10 mouse cellular contexts compared by ENCODE assay signal in genomic region chr15:102242404-102243228, GRCm38 (mm10). TPM values are rescaled to one million over a fixed set of nuclear protein-coding genes. Genes with fewer than 3 reads are reported as not detected.
A peak's percentile ranks its signal among the peaks of the same experiment; 100 is the strongest.
DNase-seq lines count a peak whose midpoint lies in the region; ATAC-seq and TF ChIP-seq lines count a peak whose summit lies in the region.
"Had no signal": no experiment of that assay in that cellular context is flagged by ENCODE, and none has a peak within 500 bp of the region (broad histone marks: within the 10 kb centered on the region; RNA-seq: fewer than 3 reads in every experiment).

No protein-coding gene starts in this region.

- no peak for DNase-seq in gastrocnemius, adult 2 months
- no peak for DNase-seq in gastrocnemius, postnatal 36 days
- DNase-seq in lung, adult 2 months: peak; percentile 34
- DNase-seq in lung, postnatal 10 days: no peak
- DNase-seq in cerebellum, adult 9-10 months: no peak
- DNase-seq in left cerebral cortex, adult 18-20 months (ENCODE audit: low spot score in 2 of 2): no peak
- DNase-seq: forebrain, postnatal 0 days had no signal

- peak overlapping the region; percentile 99 for H3K27ac ChIP-seq in gastrocnemius, adult 2 months
- peak overlapping the region; percentile 59; the same call in 1 of the 2 replicates for H3K27ac ChIP-seq in embryonic fibroblast, embryonic 13.5 days (ENCODE audit: insufficient read depth, low read length)
- no peak overlapping the region for H3K27ac ChIP-seq in neural tube, embryonic 13.5 days (replicated peaks)

- intact Hi-C loops in gastrocnemius, adult 2 months (cut with DNase I): no loop called here
- intact Hi-C loops in gastrocnemius, postnatal 36 days (cut with DNase I): no loop called here

- ATAC-seq in neural tube, embryonic 13.5 days (ENCODE audit: low read depth): no peak
- ATAC-seq: forebrain, postnatal 0 days had no signal

- no peaks in the 10 kb centered on the region for H3K9me3 ChIP-seq in neural tube, embryonic 13.5 days

- peak overlapping the region; percentile 76 for H3K4me3 ChIP-seq in gastrocnemius, adult 2 months
- H3K4me3 ChIP-seq in lung, adult 2 months (replicated peaks; ENCODE audit: extremely low read depth, low read depth, low read length): peak overlapping the region; percentile 67
- H3K4me3 ChIP-seq in embryonic fibroblast, embryonic 13.5 days (ENCODE audit: insufficient read depth, low read length): no peak overlapping the region
- no peak overlapping the region for H3K4me3 ChIP-seq in neural tube, embryonic 13.5 days

- H3K27me3 ChIP-seq in neural tube, embryonic 13.5 days: peaks cover 32% of the 10 kb centered on the region

- TF ChIP-seq CTCF in gastrocnemius, adult 2 months (IDR thresholded peaks at IDR 0.05): no peak
- no peak for TF ChIP-seq CTCF in lung, adult 2 months (IDR thresholded peaks at IDR 0.05; ENCODE audit: insufficient read depth, low read length)
- no peak for TF ChIP-seq CTCF in embryonic fibroblast, embryonic 13.5 days (IDR thresholded peaks at IDR 0.05; ENCODE audit: borderline replicate concordance, insufficient read depth, low read length)

- H3K4me1 ChIP-seq in lung, adult 2 months (ENCODE audit: control insufficient read depth, insufficient read depth, low read length): peaks cover 30% of the 10 kb centered on the region
- peaks cover 8% of the 10 kb centered on the region for H3K4me1 ChIP-seq in embryonic fibroblast, embryonic 13.5 days (ENCODE audit: control insufficient read depth, insufficient read depth, low read length)
- H3K4me1 ChIP-seq in neural tube, embryonic 13.5 days (replicated peaks): peaks cover 47% of the 10 kb centered on the region

- peak overlapping the region; percentile 92; the same call in 1 of the 2 replicates for H3K4me2 ChIP-seq in neural tube, embryonic 13.5 days

- H3K36me3 ChIP-seq in neural tube, embryonic 13.5 days: 0 out of 2 replicates have a peak, but pooled peaks cover 2% of the 10 kb centered on the region

- no peak for TF ChIP-seq POLR2A in lung, adult 2 months (IDR thresholded peaks at IDR 0.05; ENCODE audit: borderline replicate concordance, extremely low read depth, low read depth, low read length)
- TF ChIP-seq POLR2A in embryonic fibroblast, embryonic 13.5 days (IDR thresholded peaks at IDR 0.05; ENCODE audit: low read depth, low read length): no peak

- no peak overlapping the region for H3K9ac ChIP-seq in neural tube, embryonic 13.5 days

- 50% methylated on average over 12 of the region's 12 CpGs for WGBS in lung, adult 2 months
- 25% methylated on average over 12 of the region's 12 CpGs for WGBS in neural tube, embryonic 13.5 days

RNA-seq across cellular contexts. Expression of gene Itgb7, which starts 10.9 kb away (rescaled TPM):
- 1 to 10 TPM; 1.2 to 1.3 TPM for total RNA-seq in gastrocnemius, adult 2 months (2021)
- 1 to 10 TPM in 1 of 2 experiments, under 1 TPM in 1; 0.69 to 1.3 TPM for total RNA-seq in gastrocnemius, postnatal 36 days (2021)
- polyA plus RNA-seq in lung, adult 2 months (2012; rRNA removed): 22.0 and 32.4 TPM in 2 replicates
- polyA plus RNA-seq in embryonic fibroblast, embryonic 13.5 days (2011; ENCODE audit: insufficient read length, low read depth, missing spikeins): 0.51 TPM in 1 of 2 replicates, not detected in the other
- polyA plus RNA-seq in neural tube, embryonic 13.5 days (2015; fragmentation: Nextera tagmentation; extraction: Ambion mirVana): 0.30 and 1.7 TPM in 2 replicates
- total RNA-seq in left cerebral cortex, adult 18-20 months (2021): 1 to 10 TPM in 1 of 2 experiments, under 1 TPM in 1; 0.91 to 1.1 TPM

RNA-seq across cellular contexts. Expression of gene Rarg, which starts 14.7 kb away (rescaled TPM):
- 10 to 100 TPM in 1 of 2 experiments, 1 to 10 TPM in 1; 9.9 to 11.9 TPM for total RNA-seq in gastrocnemius, adult 2 months (2021)
- total RNA-seq in gastrocnemius, postnatal 36 days (2021): 1 to 10 TPM; 9.3 to 9.9 TPM
- polyA plus RNA-seq in lung, adult 2 months (2012; rRNA removed): 75.1 and 93.9 TPM in 2 replicates
- 70.6 and 91.2 TPM in 2 replicates for polyA plus RNA-seq in embryonic fibroblast, embryonic 13.5 days (2011; ENCODE audit: insufficient read length, low read depth, missing spikeins)
- 8.5 and 12.5 TPM in 2 replicates for polyA plus RNA-seq in neural tube, embryonic 13.5 days (2015; fragmentation: Nextera tagmentation; extraction: Ambion mirVana)
- total RNA-seq in left cerebral cortex, adult 18-20 months (2021): 10 to 100 TPM; 12.8 to 15.7 TPM

RNA-seq across cellular contexts. Expression of gene Gm9918, which starts 27.7 kb away (rescaled TPM):
- not detected for total RNA-seq in gastrocnemius, adult 2 months (2021)
- total RNA-seq in gastrocnemius, postnatal 36 days (2021): not detected
- 0.31 and 0.60 TPM in 2 replicates for polyA plus RNA-seq in lung, adult 2 months (2012; rRNA removed)
- polyA plus RNA-seq in embryonic fibroblast, embryonic 13.5 days (2011; ENCODE audit: insufficient read length, low read depth, missing spikeins): 0.30 TPM in 1 of 2 replicates, not detected in the other
- 0.14 TPM in 1 of 2 replicates, not detected in the other for polyA plus RNA-seq in neural tube, embryonic 13.5 days (2015; fragmentation: Nextera tagmentation; extraction: Ambion mirVana)
- total RNA-seq in left cerebral cortex, adult 18-20 months (2021): not detected
- total RNA-seq: forebrain, postnatal 0 days; left cerebral cortex, adult 8-10 months had no signal
- polyA plus RNA-seq: forebrain, postnatal 0 days had no signal

RNA-seq across cellular contexts. Expression of gene Mfsd5, which starts 36.6 kb away (rescaled TPM):
- total RNA-seq in gastrocnemius, adult 2 months (2021): 10 to 100 TPM; 14.2 TPM
- total RNA-seq in gastrocnemius, postnatal 36 days (2021): 10 to 100 TPM; 12.8 to 13.4 TPM
- polyA plus RNA-seq in lung, adult 2 months (2012; rRNA removed): 95.4 and 97.1 TPM in 2 replicates
- polyA plus RNA-seq in embryonic fibroblast, embryonic 13.5 days (2011; ENCODE audit: insufficient read length, low read depth, missing spikeins): 47.3 and 55.8 TPM in 2 replicates
- polyA plus RNA-seq in neural tube, embryonic 13.5 days (2015; fragmentation: Nextera tagmentation; extraction: Ambion mirVana): 52.0 and 54.0 TPM in 2 replicates
- 10 to 100 TPM; 42.8 to 44.5 TPM for total RNA-seq in left cerebral cortex, adult 18-20 months (2021)

RNA-seq across cellular contexts. Expression of gene Csad, which starts 38.1 kb away (rescaled TPM):
- total RNA-seq in gastrocnemius, adult 2 months (2021): 1 to 10 TPM; 5.8 to 8.8 TPM
- total RNA-seq in gastrocnemius, postnatal 36 days (2021): 1 to 10 TPM; 7.5 to 7.6 TPM
- 92.8 and 106 TPM in 2 replicates for polyA plus RNA-seq in lung, adult 2 months (2012; rRNA removed)
- polyA plus RNA-seq in embryonic fibroblast, embryonic 13.5 days (2011; ENCODE audit: insufficient read length, low read depth, missing spikeins): 36.5 and 42.7 TPM in 2 replicates
- 35.9 and 38.8 TPM in 2 replicates for polyA plus RNA-seq in neural tube, embryonic 13.5 days (2015; fragmentation: Nextera tagmentation; extraction: Ambion mirVana)
- total RNA-seq in left cerebral cortex, adult 18-20 months (2021): 10 to 100 TPM; 28.5 to 30.6 TPM

Comparison
In these comparisons a context has a peak if more than half of its experiments do, and no peak if none do; other contexts are left out.
1. H3K4me3 ChIP-seq: peak in gastrocnemius, adult 2 months (single experiment) and lung, adult 2 months (single experiment); none in embryonic fibroblast, embryonic 13.5 days (single experiment) and neural tube, embryonic 13.5 days (single experiment).